Mouse (Mus musculus): ENCODE measurements around the gene Utrn.

- no peak for TF ChIP-seq POLR2A (IDR thresholded peaks at IDR 0.05; ENCODE audit: insufficient read depth, low read depth, low read length)
- no peak for TF ChIP-seq CTCF (IDR thresholded peaks at IDR 0.05)
- no peak for TF ChIP-seq EP300 (IDR thresholded peaks at IDR 0.05; ENCODE audit: insufficient read depth, low read depth, low read length)
Observed at GRCm38 (mm10) chr10:12594958-12595357, 274.2 kb downstream of the Utrn start.
